Mouse (Mus musculus): ENCODE results near the gene Coro2a.
A peak's percentile ranks its signal among the peaks of the same experiment; 100 is the strongest.

Gene Coro2a

DNA sequence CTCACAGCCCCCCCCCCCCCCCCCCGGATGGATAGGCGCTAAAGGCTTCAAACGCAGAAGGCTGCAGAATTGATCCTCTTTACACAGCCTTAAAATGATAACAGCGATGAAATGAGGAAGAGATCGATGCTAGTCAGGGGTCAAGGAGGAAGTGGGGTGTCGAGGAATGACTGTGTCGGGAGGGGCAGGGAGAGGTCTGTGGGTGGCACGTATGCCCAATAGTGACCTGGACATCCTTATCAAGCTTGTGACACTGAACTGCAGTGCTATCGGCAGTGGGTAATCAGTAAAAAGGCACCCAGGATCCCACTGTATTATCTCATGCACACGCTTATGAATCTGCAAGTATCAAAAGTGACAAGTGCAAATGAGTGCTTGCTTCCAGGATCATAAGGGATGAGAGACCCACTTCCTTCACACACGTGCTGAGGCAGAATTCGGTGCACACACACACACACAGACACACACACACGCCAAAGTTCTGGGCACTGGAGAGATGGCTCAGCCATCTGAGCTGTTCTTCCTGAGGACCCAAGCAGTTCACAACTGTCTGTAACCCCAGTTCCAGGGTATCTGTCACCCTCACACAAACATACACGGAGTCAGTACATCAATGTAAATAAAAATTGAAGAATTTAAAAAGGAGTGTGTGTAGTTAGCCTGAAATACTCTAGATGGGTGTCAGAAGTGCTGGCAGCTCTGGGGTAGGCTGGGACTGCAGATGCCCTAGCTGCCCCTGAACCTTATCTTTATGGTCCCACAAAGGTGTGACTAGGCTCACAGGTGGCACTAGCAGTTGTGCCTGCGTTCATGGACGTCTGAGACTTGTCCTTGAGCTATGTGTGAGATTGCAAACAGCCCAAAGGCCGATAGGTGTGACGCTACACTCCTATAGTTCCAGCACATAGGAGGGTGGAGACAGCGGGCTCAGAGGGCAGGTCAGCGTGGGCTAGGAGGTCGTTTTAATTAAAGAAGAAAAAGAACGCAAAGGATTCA lies 43.0 kb downstream of the Coro2a start:
- DNase-seq (ENCODE audit: low read depth, low spot score), result no peak

DNA sequence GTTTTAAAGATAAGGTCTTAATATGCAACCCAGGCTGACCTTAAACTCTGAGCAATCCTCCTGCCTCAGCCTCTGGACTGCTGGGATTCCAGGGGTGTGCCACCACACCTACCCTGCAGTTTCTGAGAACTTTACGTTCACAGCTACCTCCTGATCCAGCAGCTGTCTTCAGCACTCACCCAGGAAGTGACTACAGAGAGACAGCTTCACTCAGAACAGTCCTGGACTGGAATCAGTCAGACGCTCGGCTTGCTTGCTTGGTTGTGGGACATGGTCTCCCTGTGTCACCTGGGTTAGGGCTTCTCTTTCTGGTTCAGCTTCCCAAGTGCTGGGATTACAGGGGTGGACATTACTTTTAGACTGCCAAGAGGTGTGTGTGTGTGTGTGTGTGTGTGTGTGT lies 45.1 kb downstream of the Coro2a start:
- no peak for DNase-seq (ENCODE audit: low read depth, low spot score)

DNA sequence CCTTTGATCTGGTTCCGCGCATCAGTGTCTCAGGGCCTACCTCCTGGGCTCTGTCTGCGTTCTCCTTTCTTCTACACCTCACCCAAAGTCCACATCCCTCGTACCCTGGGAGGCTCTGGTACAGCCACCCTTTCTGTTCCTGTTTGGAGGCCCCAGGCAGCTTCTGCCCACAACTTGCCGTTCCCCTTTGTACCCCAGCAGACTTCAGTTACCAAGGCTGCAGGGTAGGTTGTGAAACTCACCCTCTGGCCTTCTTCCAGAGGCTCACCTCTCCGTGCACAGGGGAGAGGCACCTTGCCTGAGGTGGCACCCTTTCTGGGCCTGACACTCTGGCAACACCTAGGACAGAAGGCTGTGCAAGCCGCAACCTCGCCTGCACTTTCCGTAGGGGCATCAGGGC lies 46.2 kb downstream of the Coro2a start:
- DNase-seq (ENCODE audit: low read depth, low spot score), result no peak

DNA sequence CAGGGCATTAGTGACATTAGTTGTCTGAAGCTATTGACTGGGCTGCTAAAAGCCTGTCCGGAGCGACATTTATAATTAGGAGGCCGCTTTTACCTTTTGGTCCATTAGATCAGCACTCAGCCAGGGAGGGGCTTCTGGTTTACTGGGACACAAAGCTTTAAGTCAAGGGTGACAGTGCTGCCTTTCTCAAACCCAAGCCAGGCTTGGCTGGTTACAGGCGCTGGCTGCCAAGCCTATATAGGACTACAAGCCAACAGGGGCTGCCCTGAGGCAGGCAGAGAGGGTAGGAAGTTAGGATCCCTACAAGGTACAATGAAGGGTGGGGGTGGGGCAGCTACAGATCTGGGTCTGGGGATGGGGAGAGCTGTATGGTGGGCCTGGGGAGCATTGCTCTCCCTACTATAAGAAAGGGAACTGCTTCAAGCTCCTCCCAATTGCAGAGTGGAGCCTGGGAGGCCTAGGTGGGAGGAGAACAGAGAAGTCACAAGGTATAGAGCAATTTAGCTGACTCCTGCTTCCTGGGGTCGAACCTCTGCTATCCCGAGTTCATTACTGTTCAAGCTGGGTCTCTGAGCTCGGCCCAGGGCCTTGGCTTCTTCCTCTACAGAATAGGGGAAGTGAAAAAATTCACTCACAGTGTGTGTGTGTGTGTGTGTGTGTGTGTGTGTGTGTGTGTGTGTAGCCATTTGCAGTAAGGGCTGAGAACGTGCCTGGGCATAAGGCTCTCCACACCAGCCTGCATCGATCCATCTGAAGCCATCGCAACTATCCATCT lies 47.5 kb downstream of the Coro2a start:
- no peak for DNase-seq (ENCODE audit: low read depth, low spot score)

DNA sequence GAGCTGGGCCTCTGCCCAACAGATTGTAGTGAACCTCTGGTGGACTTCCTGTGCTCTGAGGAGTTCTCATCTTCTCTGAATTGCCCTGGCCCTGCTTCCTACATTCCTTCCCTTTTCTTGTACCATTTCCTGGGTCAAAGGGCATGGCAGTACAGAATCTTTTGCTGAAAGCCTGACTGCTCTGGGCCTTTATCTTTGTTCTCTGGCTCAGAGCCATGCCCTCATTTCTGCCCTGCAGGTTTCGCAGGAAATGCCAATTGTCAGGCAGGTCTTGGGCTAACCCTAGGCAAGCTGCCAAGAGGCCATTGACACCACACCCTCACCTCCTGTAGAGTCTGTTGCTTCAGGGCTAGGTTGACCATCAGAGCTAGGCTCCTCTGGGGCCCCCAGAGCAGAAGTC lies 48.1 kb downstream of the Coro2a start:
- DNase-seq (ENCODE audit: low read depth, low spot score), result no peak

DNA sequence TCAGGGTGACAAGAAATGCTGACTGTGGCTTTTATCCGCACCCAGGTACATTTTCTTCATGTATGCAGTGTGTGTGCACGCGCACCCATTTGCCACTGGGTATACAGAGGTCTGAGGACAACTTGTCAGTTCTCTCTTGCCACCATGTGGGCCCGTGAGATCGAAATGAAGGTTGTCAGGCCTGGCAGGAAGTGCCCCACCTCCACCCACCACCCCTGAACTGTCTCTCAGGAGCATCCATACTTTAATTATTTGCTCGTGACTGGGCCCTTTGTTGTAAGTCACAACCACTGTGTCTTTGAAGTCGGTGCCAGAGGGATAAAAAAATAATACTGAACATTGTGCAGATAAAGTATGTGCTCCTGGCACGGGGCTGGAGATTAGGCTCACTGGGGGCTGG lies 51.6 kb downstream of the Coro2a start:
- no peak for DNase-seq (ENCODE audit: low read depth, low spot score)

DNA sequence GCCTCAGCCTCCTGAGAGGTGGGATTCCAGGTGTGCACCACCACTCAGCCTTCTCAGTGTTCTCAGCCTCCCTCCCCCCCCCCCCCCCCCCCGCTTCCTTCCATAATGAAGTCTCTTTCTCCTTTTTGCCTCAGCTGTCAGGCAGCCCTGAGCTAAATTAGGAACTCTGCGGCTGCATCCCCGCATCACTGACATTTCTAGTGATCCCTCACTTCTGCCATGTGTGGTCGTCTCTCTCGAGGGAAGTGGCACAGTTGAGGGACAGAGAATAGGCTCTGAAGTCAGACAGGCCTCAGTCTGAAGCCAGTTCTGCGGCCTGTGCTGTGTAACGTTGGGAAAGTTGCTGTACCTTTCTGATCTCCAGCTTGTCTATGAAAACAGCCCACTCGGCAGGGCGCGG lies 52.0 kb downstream of the Coro2a start:
- no peak for DNase-seq (ENCODE audit: low read depth, low spot score)

DNA sequence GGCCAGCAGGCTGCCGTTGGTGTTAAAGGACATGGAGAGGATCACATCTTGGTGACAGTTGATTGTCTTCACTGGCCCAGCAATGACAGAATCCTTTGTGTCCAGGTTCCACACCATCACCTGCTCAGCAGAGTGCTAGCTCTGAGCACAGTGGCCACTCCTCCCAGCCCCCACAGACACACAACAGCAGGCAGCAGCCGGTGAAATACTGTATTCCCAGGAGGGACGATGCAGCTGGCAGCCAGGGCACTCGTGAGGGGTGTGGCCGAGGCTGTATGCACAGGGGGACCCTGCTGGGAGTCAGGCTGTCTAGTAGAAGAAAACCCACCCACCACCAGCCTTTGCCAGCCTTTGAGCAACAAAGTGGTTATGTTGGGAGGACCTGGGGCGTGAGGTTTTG lies 55.3 kb downstream of the Coro2a start:
- DNase-seq (ENCODE audit: low read depth, low spot score), result no peak

DNA sequence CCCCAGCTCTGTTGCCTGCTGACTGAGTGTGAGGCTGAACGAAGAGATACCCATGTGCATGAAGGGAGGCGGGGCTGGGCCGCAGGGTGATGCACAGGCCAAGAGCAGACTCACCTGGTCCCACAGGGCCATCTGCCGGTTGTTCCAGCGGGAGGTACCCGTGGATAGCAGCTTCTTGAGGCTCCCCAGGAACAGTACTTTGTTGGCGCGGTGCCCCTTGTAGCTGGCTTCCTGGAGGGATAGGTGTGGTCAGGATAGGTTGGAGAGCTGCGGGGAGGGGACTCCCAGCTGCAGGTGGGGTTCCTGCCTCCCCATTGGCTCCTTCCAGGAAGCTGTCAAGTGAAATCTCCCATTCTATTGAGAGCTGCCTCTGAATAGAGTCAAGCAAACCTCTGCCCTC lies 56.5 kb downstream of the Coro2a start:
- no peak for DNase-seq (ENCODE audit: low read depth, low spot score)

DNA sequence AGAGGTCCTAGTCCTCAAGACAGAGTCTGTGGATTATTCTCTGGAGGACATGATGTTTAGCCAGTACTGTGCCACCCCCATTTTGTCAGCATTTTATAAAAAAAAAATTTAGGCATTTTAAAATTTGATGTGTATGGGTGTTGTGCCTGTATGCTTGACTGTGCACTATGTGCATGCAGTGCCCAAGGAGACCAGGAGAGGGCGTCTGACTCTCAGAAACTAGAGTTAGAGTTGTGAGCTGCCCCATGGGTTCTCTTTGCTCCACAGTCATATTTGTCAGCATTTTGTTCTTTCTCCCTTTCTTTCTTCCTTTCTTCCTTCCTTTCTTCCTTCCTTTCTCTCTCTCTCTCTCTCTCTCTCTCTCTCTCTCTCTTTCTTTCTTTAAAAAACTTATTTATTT lies 57.7 kb downstream of the Coro2a start:
- no peak for DNase-seq (ENCODE audit: low read depth, low spot score)

DNA sequence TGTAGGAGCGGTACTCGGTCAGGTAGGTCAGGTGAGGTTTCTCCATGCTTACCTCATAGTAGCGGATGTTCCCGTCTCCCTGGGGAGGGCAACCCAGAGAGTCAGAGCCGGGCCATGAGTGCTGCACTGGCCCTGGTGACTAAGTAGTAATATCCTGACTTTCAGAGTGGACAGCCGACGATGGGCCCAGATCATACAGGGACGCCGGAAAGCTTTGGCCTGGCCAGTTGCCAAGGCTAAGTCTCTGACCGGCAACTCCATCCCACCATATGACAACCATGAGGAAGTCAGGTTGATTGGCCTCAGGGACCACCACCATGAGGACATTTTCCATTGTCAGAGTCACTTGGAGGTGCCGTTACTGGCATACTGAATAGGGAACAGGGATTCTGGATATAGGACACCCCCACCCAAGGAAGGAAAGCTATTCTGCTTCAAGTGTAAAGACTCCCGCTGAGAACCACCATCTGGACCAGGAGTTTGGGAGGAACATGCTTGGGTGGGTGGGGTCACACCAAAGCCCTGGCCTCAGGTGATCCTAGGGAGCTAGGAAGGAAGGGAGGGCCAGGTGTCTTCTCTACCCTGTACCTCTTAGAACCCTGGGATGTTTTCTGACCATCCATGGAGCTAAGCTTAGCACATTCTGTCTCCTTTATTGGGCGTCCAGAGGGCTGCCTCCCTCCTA lies 58.5 kb downstream of the Coro2a start:
- no peak for DNase-seq (ENCODE audit: low read depth, low spot score)

DNA sequence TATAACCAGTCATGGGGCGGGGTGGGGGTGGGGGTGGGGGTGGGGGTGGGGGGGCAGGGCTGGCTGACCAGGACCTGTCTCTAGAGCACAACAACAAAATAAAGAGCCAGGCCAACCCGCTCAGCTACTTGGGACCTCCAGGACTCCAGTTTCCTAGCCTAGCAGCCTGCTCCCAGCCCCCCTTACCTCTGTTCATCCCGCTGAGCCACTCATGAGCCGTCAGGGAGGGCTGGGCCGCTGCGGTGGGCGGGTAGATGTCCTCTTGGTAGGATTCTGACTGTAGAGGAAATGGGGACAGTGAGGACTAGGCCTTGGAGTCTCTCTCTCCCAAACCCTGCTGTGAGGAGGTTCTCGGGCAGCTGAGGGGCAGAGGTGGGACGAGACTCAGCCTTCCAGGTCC lies 60.3 kb downstream of the Coro2a start:
- DNase-seq (ENCODE audit: low read depth, low spot score), result no peak

DNA sequence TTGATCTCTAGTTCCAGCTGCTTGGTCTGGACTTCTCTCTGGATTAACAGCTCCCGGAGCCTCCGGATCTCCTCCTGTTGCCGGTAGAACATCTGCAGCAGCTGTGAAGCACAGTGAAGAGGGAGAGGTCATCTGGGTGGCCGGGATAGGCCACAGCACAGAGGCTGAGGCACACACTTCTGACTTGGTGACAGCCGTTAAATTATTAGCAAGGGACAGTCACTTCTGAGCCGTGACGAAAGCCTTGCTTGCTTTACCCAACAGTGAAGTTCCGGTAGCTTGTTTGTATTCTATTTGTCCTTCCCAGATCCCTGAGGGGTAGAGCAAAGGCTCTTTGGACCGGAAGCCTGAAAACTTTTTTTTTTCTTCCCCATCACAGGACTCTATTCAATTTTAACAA lies 62.8 kb downstream of the Coro2a start:
- DNase-seq (ENCODE audit: low read depth, low spot score), result no peak

DNA sequence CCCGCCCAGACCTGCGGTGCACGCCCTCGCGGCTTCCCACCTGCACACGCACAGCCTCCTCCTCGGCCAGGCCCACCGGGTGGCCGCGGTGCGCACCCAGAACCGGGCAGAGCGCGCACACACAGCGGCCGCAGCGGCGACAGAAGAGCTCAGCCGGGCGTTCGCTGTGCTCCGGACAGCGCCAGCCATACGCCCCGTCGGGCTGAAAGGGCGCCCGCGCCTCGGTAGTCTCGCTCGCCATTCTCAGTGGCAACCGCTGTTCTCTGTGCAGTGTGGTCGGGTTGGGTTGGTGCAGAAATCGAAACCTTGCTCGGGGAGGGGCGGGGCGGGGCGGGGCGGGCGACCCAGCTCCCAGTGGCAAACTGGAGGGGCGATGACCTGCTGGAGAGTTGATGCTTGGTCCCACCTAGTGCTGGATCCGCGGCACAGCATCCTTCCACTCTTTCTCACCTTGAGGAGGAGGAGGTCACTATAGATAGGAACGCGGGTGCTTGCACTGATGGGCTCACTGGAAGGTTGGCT lies 66.1 kb downstream of the Coro2a start, which contains the start of gene Trim14:
Gene Trim14, minus strand, starts transcription at position 302 of the 522 bp plus-strand sequence.
- DNase-seq (ENCODE audit: low read depth, low spot score), result peak; percentile 45

DNA sequence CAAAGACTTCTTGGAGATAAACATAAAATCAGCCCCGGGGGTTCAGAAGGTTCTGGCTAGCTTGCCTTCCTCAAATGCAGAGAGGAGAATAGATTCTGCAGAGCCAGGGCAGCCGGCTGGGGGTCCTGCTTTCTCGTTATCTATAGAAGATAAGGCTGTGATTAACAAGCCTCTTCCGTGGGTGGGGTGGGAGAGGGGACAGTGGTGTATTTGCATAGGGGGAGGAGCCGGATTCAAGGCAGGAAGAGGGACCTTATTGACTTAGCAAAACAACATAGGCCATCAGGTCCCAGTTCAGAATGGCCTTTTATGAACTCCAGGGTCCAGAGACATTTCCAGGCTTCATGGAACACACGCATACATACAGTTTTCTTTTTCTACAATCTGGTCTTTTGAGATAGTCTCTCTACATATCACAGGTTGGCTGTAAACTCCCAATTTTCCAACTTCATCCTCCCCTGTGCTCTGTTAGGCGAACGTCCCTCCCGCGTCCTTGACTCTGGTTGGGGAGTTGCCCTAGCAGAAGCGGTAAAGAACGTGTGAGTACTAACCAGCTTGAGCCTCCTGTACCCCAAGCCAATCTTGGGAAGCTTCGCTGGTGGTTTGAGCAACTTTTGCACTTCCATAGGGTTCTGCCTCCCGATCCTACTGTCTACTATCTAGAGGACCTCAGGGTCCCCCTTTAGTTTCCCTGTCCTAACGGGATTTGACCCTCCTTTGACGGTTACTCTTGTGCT lies 66.7 kb downstream of the Coro2a start:
- DNase-seq (ENCODE audit: low read depth, low spot score), result no peak

DNA sequence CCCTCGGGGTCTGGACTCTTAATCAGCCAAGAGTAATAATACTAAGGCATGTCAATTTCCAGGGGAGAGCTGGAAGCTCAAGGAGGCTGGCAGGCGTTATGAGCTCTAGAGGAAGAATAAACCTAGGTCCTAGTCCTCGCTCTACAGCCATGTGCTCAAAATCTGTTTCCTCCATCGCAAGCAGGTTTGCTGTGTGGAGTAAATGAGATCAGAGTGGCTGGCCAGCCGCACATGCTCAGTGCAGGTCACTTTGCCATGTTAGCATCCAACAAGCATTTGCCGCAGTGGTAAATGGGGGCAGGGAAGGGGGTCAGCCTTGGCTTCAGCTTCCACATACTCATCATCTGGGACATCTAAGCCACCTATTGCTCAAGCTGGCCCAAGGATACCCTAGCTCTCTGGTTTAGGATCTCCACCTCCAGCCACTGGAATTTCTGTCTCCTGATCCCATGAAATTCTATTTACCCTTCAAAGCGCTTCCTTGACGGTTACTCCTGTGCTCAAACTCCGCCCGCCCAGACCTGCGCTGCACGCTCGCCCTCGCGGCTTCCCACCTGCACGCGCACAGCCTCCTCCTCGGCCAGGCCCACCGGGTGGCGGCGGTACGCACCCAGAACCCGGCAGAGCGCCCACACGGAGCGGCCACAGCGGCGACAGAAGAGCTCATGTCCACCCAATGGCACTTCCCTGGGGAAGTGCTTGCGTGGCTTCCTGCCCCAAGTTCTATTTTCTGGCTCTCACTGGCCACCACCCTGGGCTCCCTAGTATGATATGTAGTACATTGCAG lies 67.9 kb downstream of the Coro2a start:
- no peak for DNase-seq (ENCODE audit: low read depth, low spot score)

DNA sequence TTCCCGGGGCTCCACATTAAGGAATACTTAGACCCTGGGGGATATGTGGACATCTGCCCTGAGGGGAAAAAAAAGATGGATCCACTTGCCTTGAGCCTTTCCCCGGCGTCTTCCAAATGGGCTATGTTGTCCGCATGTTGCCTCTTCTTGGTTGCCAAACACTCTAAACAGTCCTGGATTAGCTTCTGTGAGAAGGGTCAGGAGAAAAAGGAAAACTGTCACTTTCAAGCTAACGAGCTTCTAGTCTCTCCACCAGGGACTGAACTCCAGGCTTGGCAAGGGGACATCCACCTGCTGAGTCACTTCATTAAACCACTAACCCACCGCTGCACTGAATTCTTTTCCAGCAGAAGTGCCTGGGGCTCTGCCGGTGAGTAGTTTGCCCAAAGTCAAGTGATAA lies 69.1 kb downstream of the Coro2a start:
- DNase-seq (ENCODE audit: low read depth, low spot score), result no peak

DNA sequence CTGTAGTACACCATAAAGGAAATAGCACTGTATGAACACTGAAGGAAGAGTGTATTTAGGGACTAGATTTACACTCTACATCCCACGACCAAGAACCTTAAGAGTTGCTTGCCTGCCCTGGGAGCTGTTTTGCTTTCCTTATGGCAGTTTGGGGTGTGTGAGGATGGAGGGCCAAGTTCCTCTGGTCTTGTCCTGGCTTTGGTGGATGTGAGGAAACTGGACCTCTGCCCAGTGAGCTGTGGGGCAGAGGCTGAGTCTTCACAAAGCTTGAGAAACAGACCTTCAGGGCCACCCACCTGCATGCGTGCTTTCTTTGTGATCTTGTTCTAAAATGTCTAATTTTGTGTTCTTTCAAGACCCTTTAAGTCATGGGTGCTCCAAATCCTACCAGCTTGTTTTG lies 69.5 kb downstream of the Coro2a start:
- no peak for DNase-seq (ENCODE audit: low read depth, low spot score)

DNA sequence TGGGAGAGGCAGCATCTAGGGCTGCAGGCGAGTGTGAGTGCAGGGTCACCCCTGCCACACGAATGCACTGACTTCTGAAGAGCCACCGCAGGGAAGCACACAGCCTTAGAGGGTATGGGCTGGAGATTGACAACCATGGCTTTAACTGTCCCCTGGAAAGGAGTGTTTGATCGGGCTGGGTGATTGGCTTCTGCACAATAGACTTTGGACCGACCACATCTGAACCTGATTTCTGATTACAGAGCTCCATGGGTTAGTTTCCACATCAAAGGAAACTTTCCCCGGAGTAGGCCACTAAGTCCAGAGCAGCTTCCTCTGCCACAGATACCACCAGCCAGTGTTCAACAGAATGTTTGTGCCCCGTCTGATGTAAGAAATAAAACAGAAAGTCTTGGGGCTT lies 72.3 kb downstream of the Coro2a start:
- no peak for DNase-seq (ENCODE audit: low read depth, low spot score)

DNA sequence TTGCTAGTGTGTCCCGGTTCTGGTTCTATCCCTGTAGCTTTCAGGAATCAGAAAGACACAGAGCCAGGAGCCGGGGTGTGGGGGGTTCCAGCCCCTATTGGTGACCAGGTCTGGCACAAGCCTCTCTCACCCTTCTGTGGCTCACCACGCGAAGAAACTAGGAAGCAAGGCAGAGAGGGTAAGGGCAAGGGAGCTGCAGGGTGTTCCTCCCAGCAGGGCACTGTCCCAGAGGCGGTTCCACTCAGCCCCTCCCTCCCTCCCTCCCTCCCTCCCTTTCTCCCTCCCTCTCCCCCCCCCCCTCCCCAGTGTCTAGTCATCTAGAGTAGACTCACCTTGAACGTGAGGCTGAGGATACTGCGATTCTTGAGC lies 74.5 kb downstream of the Coro2a start:
- no peak for DNase-seq (ENCODE audit: low read depth, low spot score)
